Mouse (Mus musculus) MEL (cell line): ENCODE measurements around the gene Nt5c3b.

Experiments used
- CHD1 ChIP-seq: IDR thresholded peaks from 2 replicates; pipeline ENCODE4 v1.6.1; 2012; ENCODE audit warnings: low read depth, mild to moderate bottlenecking, inconsistent platforms, low read length, improper control_type of control experiment
- CHD2 ChIP-seq: IDR thresholded peaks from 2 replicates; pipeline ENCODE4 v1.6.1; 2011; ENCODE audit warnings: low read length, improper control_type of control experiment
- CTCF ChIP-seq, 3 experiments: IDR thresholded peaks in 2 of 3; conservative IDR thresholded peaks in 1 of 3; 2 replicates each; pipeline ENCODE4 v1.5.1; 2011 to 2012; ENCODE audit warnings: low read length in 3 of 3, low read depth in 2 of 3, mild to moderate bottlenecking in 2 of 3, improper control_type of control experiment in 1 of 3, inconsistent platforms in 1 of 3, mixed read lengths in 1 of 3, moderate library complexity in 1 of 3; ENCODE audit not compliant: control insufficient read depth in 1 of 3, insufficient read depth in 1 of 3, poor library complexity in 1 of 3, severe bottlenecking in 1 of 3
- MAFK ChIP-seq: IDR thresholded peaks from 2 replicates; pipeline ENCODE4 v1.6.1; 2011; ENCODE audit warnings: low read depth, mild to moderate bottlenecking, low read length, improper control_type of control experiment, borderline replicate concordance
- POLR2A ChIP-seq, 2 experiments: IDR thresholded peaks; 2 replicates each; pipeline ENCODE4 v1.6.1; 2011 to 2012; ENCODE audit warnings: low read length in 2 of 2, mild to moderate bottlenecking in 2 of 2, control low read depth in 1 of 2, improper control_type of control experiment in 1 of 2, low read depth in 1 of 2, moderate library complexity in 1 of 2; ENCODE audit not compliant: control insufficient read depth in 1 of 2, insufficient read depth in 1 of 2, poor library complexity in 1 of 2

DNA sequence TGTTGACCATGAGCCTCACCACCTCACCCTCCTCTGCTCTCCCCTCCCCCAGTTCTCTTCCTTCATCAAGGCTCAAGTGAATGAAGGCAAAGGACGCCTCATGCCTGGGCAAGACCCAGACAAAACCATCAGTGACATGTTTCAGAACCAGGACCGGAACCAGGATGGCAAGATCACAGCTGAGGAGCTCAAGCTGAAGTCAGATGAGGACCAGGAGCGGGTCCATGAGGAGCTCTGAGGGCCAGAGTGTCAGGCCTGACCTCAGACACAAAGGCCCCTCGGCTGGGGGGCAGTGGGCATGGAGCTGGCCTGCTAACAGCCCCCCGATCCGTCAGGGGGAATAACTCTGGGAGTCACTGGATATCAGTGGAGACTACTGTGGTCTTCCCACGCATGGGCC lies 17.8 kb downstream of the Nt5c3b start:
- TF ChIP-seq CTCF (IDR thresholded peaks at IDR 0.05 in 2 of 3, conservative IDR thresholded peaks at IDR 0.05 in 1 of 3; ENCODE audit: control insufficient read depth in 1 of 3, insufficient read depth in 1 of 3, low read depth in 2 of 3, low read length in 3 of 3, poor library complexity in 1 of 3, severe bottlenecking in 1 of 3) (no peak), POLR2A (IDR thresholded peaks at IDR 0.05; ENCODE audit: control insufficient read depth in 1 of 2, insufficient read depth in 1 of 2, low read depth in 1 of 2, low read length in 2 of 2, poor library complexity in 1 of 2) (no peak), CHD2 (no peak), MAFK (no peak), CHD1 (no peak)
